Mouse (Mus musculus): ENCODE results near the gene Tjap1.

Tjap1 gene

DNA sequence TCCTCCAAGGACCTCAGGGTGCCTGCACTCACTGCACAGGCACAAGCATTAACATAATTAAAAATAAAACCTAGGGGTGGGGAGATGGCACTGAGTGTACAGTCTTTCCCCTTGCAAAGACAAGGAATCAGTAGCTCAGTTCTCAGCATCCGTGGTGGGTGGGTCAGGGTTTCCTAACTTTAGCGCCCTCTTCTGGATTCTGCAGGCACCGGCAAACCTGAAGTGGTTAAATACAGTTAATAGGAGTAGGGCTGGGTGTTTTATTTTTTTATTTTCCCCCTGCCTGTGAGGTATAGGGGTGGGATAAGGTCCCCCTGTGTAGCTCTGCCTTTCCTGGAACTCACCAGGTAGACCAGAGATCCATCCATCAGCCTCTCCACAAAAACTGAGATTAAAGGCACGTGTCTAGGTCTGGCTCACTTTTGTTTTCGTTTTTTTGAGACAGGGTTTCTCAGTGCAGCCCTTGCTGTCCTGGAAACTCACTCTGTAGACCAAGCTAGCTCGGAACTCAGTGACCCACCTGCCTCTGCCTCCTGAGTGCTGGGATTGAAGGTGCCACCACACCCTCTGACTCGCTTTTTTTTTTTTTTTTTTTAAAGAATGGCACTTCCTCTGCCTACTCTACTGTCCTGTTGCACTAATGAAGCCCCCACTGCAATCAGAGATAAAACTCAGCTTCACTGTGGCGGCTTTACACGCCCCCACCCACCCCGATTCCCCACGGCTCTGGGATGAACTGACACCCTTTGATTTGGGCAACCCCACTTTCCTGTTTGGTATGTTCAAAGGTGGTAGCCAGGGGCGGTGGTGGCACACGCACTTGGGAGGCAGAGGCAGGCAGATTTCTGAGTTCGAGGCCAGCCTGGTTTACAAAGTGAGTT is 30.0 kb downstream of the Tjap1 start:
- peak; percentile 55 for DNase-seq

DNA sequence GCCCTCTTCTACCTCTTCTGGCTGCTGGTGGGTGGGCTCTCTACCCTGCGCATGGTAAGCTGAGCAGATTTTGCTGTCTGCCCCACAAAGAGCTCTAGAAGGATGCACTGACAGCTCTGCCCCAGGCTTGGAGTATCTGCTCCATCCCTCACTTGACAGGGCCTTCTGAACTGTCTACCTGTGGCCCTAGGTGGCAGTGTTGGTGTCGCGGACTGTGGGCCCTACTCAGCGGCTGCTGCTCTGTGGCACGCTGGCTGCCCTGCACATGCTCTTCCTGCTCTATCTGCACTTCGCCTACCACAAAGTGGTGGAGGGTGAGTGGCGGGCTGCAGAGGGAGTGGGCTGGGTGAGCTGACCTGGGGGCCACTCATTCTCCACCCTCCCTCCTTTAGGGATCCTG is 31.7 kb downstream of the Tjap1 start:
- no peak for DNase-seq

DNA sequence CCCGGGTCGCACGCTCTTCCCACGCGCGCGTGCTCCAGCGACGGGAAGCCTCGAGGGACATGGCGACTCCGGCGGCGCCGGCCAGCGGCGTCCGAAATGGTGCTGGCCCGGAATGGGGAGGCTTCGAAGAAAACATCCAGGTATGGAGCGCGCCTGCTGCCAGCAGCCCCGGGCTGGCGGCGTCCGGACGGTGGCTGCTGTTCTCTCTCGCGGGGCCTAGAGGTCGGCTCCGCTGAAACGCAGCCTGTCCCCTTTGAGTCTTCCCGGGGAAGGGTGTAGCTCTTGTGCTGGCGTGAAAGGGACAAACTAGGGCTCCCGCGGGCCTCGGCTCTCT is 34.7 kb downstream of the Tjap1 start:
- DNase-seq = no peak

DNA sequence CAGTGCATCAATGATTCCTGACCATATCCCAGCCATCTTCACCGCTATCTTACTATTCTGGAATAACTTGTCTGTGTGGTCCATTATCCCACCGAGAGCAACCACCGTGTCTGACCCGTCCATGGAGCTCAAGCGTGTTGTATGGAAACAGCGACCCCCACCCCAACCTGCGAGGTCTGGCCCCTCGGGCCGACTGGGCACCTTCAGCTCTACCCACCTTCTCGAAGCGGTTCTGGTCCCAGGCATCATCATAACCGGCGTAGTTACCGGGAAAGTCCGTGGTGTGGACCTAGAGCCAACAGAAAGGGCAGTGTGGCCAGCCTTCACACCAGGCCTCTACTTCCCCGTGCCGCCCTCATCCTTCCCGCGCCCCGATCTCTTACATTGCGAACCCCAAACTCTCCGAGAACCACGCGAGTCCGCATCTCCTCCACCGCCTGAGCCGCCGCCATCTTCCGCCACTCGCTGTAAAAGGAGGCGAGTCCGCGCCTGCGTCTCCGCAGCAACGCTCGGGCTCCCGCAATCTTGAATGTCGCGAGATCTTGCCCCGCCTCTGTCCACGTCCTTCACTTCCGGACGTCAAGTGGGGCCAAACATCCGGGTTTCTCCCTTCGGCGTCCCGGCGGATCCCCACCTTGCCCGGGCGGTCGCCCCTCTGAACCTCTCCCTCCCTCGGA is 35.2 kb downstream of the Tjap1 start, which contains the start of the genes Polr1c and Yipf3:
Gene Polr1c, minus strand, starts transcription at position 543 of the 677 bp plus-strand sequence.
Gene Yipf3, plus strand, starts transcription at position 569 of the 677 bp plus-strand sequence.
- DNase-seq = peak; percentile 96

DNA sequence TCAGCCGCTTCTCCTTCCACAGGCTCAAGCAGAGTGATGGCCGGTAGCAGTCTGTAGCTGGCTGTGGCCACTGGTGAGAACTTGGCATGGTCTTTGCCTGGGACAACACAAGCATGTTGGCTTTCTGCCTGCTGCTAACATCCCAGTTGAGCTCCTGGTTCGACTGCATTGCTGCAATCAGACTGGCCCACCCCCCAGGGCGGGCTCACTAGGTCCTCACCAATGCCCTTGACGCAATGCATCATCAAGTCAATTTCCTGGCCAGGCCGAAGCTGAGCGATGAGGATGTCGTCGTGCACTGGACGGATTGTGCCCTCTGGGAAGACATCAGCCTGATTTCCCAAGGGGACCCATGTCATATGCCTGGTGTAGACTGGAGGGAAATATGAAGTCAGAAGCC is 38.2 kb downstream of the Tjap1 start:
- DNase-seq = no peak

DNA sequence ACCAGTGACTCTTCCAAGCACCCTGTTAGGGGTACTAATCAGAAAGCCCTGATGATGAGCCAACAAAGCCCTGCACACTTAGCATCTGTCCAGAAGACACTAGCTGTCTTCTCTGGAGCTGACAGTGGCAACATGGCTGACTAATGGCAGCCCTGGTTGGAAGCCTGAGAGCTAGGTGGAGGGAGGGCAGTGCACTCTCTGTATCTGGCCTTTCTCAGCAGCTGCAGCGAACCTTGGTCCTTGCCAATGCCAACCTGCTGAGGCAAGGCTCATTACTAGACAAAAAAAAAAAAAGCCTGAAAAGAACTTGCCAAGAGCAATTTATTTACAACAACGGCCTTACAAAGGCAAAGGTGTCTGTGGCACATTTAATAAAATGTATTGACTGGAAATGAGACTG is 39.2 kb downstream of the Tjap1 start:
- DNase-seq = peak; percentile 62

DNA sequence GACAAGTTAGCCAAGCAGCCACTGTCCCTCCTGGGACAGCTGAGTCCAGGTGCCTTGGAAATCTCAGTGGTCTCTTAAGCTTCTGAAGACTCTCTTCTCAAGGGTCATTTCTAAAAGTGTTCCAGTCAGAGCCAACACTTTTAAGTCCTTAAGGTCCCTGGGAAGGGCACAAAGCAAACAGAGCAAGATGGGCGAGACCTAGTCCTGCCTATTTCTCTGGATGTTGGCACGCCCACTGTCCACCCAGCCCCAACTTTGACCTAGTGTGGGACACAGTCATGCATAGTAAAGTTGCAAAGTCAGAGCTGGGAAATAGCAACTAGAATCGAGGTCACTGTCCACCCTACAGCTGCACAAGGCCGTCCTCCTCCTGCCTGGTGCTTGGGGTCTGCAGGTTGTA is 39.8 kb downstream of the Tjap1 start:
- no peak for DNase-seq

DNA sequence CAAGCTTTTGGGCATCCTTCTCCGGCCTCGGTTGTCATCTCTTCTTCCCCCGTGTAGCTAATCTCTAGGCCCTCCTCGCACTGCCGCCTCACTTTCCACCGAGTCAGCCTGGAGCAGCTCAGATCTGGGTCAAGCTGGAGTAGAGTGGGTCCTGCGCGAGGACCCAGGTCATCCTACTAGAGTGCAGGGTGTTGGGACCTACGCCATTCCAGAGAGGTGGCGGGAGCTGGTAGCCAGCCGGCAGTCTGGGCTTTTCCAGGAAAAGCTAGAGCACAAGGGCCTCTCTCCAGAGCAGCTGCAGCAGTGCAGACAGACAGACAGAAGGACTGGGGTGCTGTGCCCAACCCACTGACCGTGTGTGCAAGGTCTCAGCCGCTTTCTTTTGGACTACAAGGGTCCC is 40.6 kb downstream of the Tjap1 start:
- DNase-seq = no peak

DNA sequence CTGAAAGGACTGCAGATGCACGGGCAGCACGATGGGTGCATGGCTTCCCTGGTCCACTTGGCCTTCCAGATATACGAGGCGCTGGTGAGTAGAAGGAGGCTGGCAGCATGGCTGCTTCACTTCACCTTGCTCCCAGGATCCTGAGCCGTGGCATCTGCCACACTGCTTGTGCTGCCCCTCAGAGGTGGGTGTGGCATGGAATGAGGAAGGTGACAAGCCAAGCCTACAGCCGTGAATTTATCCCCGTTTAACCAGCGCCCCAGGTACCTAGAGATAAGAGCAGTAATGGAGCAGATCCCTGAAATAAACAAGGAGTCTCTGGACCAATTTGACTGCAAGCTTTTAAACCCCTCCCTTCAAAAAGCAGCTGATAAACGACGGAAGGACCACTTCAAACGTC is 41.4 kb downstream of the Tjap1 start:
- no peak for DNase-seq

DNA sequence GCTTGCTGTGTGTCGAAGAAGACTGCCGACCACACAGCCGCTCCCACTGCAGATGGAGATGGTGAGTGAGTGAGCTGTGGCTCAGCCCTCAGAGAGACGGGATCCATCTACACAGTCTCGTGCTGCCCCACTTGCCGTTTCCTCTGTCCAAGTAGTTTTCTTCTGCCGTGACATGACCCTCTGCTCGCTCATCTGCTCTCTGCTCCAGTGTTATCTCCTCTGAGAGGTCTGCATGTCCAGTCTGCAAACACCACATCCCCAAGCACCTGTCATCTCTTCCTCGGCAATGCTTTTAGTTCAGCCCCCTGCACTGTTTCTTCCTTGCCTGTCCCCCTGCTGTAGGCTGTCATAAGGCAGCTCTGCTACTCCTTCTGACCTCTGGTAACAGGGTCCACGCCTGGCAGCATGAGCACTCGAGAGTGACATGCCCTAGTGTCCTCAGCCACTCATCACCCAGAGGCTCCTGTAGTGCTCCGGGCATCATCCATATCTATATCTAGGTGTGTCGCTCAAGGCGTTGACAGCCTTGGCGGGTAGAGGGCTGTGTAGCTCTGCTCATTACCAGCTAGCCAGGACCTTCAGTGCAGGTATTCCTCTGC is 43.2 kb downstream of the Tjap1 start:
- no peak for DNase-seq

DNA sequence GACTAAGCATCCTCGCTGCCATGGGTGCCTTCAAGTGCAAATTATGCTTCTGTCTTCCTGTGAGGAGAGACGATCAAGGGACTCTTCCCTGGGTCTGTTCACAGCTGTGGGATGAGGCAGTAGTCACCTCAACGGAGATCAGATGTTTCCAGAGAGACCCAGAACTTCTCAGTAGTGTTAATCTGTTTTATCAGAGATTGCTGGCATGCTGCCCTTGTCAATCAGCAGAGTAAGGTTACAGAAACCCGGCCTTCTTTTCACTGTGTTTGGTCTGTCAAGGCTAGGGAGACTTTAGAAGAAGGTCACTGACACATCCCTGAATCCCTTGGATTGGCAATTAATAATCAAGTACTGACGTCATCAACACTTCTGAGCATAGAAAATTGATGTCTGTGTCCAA is 45.3 kb downstream of the Tjap1 start:
- DNase-seq = no peak

DNA sequence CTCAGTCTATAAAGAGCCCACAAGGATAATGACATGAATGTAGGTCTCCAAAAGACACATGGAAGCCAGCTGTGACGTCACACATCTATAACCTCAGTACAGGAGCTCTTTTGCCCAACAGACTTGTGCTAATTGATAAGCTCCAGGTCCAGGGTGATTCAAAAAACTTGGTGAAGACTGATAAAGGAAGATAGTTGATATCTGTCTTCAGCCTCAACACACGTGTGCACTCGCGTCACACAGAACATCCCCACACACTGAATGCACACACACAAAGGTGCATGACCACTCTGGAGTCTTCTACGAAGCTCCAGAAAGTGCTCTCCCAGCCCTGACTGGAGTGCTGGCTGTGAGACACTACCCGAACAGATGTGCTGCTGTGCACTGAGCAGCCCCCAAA is 45.7 kb downstream of the Tjap1 start:
- DNase-seq = no peak

DNA sequence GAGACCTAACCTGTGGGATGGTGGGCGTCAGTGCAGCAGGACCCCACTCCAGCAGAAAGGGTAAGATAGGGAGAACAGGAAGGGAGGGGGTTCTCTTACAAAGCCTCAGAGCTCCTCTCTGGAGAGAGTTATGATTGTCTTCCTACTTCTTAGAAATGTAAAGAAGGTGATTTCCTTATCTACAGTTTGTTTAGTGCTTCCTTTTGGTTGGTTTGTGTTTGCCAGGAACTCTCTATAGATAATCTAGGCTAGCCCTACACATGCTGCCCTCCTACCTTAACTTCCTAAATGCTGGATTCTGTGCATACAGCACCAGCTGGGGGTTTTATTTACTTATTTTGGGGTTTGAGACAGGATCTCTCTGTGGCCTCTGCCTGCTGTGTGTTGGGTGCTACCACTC is 46.8 kb downstream of the Tjap1 start:
- DNase-seq = no peak

DNA sequence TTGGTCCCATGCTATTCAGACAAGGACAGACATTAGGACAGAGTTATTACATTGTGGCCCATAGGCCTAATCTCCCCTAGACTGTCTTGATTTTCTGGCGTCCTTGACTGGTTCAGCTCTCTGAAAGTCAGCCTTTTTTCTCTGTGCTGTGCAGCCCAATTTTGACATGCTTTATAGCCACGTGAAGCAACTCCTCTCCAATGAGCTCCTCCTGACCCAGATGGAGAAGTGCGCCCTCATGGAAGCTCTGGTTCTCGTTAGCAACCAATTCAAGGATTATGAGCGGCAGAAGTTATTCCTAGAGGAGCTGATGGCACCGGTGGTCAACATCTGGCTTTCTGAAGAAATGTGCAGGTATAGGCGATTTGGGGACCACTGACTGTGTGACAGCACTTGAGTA is 55.2 kb downstream of the Tjap1 start:
- no peak for DNase-seq

DNA sequence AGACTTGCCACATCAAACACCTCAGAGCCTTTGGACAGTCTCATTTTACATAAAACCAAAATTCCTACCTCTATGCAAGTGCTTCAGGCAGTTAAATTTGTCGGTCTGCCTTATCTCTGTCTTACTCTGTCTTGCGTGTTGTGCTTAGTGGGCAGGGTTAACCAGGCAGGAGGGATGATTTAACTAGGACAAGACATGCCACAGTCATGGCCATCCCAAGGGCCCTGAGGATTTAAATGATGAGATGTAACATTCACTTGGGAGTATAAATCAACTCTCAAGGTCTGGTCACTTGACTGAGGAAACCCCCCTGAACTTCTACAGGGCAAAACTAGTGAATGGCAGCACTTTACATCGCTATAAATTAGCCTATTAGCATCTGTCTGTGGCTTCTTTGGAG is 61.2 kb downstream of the Tjap1 start:
- DNase-seq = no peak

DNA sequence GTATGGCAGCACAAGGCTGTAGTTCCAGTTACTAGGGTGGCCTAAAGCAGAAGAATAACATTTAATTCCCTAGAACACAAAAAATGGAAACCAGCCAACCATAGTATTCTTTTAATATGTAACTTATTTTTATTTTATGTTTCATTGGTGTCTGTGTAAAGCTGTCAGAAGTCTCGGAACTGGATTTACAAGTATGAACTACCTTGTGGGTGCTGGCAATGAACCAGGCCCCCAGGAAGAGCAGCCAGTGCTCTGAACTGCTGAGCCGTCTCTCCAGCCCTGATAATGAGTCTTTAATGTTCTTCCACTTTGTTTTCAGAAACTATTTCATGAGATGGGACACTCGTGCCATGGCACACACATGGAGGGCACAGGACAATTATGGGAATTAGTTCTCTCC is 72.3 kb downstream of the Tjap1 start:
- DNase-seq = peak; percentile 9

Measured in kidney, adult 9 months (tissue).